Mouse (Mus musculus): ENCODE measurements around the gene Slc20a1. TPM values are rescaled to one million over a fixed set of nuclear protein-coding genes. Genes with fewer than 3 reads are reported as not detected.
A peak's percentile ranks its signal among the peaks of the same experiment; 100 is the strongest.

Slc20a1 gene
- total RNA-seq, 1 experiment, result 309 TPM

GRCm38 (mm10) chr2:129178182-129178908 lies 20.2 kb upstream of the Slc20a1 start:
- Histone ChIP-seq H3K9me3 (ENCODE audit: control insufficient read depth, insufficient read depth, low read depth, low read length) (no peaks in the 10 kb centered on the region), H3K36me3 (ENCODE audit: control insufficient read depth, insufficient read depth, low read length, poor library complexity, severe bottlenecking) (no peaks in the 10 kb centered on the region), H3K9ac (ENCODE audit: insufficient read depth, low read depth, low read length, poor library complexity, severe bottlenecking) (peak overlapping the region; percentile 57), H3K27ac (ENCODE audit: insufficient read depth, low read depth, low read length, poor library complexity, severe bottlenecking) (peak overlapping the region; percentile 99), H3K4me3 (ENCODE audit: insufficient read depth in 1 of 2, low read depth in 1 of 2, low read length in 2 of 2, poor library complexity in 1 of 2, severe bottlenecking in 1 of 2) (peak overlapping the region; percentile 27 to 47), H3K4me1 (ENCODE audit: control insufficient read depth in 2 of 2, insufficient read depth in 2 of 2, low read length in 2 of 2, poor library complexity in 1 of 2) (peaks cover 12 to 21% of the 10 kb centered on the region in 2 experiments; a peak in 3 of 4 replicates)
- TF ChIP-seq CHD2 (IDR thresholded peaks at IDR 0.05; ENCODE audit: low read depth, low read length) (peak; percentile 64; the same call in 1 of the 2 replicates), ZC3H11A (IDR thresholded peaks at IDR 0.05; ENCODE audit: borderline replicate concordance, low read depth, low read length) (no peak), MAFK (IDR thresholded peaks at IDR 0.05; ENCODE audit: insufficient read depth, low read depth, low read length) (no peak)
- DNase-seq (ENCODE audit: low read depth, low spot score), result peak; percentile 72
- in situ Hi-C loops (cut with MboI; ENCODE audit: low sequenced_read_pairs in 2 of 2, unreplicated experiment in 2 of 2), result loop anchor here in 1 of 2 experiments (10.0 kb wide), 1 partner anchor 76 kb away; no protein-coding TSS in a partner anchor

- no peak for DNase-seq (ENCODE audit: low read depth, low spot score)
- in situ Hi-C loops (cut with MboI; ENCODE audit: low sequenced_read_pairs in 2 of 2, unreplicated experiment in 2 of 2), result loop anchor here in 1 of 2 experiments (10.0 kb wide), 1 partner anchor 75 kb away; no protein-coding TSS in a partner anchor
- TF ChIP-seq ZNF384 (IDR thresholded peaks at IDR 0.05; ENCODE audit: low read depth, low read length), result no peak
- no peak for TF ChIP-seq HCFC1 (IDR thresholded peaks at IDR 0.05; ENCODE audit: borderline replicate concordance, insufficient read depth, low read length)
- no peak for TF ChIP-seq ZC3H11A (IDR thresholded peaks at IDR 0.05; ENCODE audit: borderline replicate concordance, low read depth, low read length)
- no peak for TF ChIP-seq MAFK (IDR thresholded peaks at IDR 0.05; ENCODE audit: insufficient read depth, low read depth, low read length)
- no peak for TF ChIP-seq CHD2 (IDR thresholded peaks at IDR 0.05; ENCODE audit: low read depth, low read length)
- Histone ChIP-seq H3K36me3 (ENCODE audit: control insufficient read depth, insufficient read depth, low read length, poor library complexity, severe bottlenecking) (no peaks in the 10 kb centered on the region), H3K27ac (ENCODE audit: insufficient read depth, low read depth, low read length, poor library complexity, severe bottlenecking) (peak overlapping the region; percentile 63; the same call in 1 of the 2 replicates), H3K9ac (ENCODE audit: insufficient read depth, low read depth, low read length, poor library complexity, severe bottlenecking) (no peak overlapping the region), H3K4me3 (ENCODE audit: insufficient read depth in 1 of 2, low read depth in 1 of 2, low read length in 2 of 2, poor library complexity in 1 of 2, severe bottlenecking in 1 of 2) (no peak overlapping the region), H3K4me1 (ENCODE audit: control insufficient read depth in 2 of 2, insufficient read depth in 2 of 2, low read length in 2 of 2, poor library complexity in 1 of 2) (peaks cover 12 to 19% of the 10 kb centered on the region in 2 experiments; a peak in 3 of 4 replicates), H3K9me3 (ENCODE audit: control insufficient read depth, insufficient read depth, low read depth, low read length) (no peaks in the 10 kb centered on the region)
Measured at GRCm38 (mm10) chr2:129179946-129180853, 18.4 kb upstream of the Slc20a1 start.

GRCm38 (mm10) chr2:129181509-129181908 lies 17.1 kb upstream of the Slc20a1 start:
- no peak overlapping the region for H3K9ac ChIP-seq (ENCODE audit: insufficient read depth, low read depth, low read length, poor library complexity, severe bottlenecking)
- in situ Hi-C loops (cut with MboI; ENCODE audit: low sequenced_read_pairs in 2 of 2, unreplicated experiment in 2 of 2), result no loop called here
- TF ChIP-seq HCFC1 (IDR thresholded peaks at IDR 0.05; ENCODE audit: borderline replicate concordance, insufficient read depth, low read length) (no peak), ZNF384 (IDR thresholded peaks at IDR 0.05; ENCODE audit: low read depth, low read length) (no peak), CHD2 (IDR thresholded peaks at IDR 0.05; ENCODE audit: low read depth, low read length) (no peak)
- DNase-seq (ENCODE audit: low read depth, low spot score), result no peak
- H3K9me3 ChIP-seq (ENCODE audit: control insufficient read depth, insufficient read depth, low read depth, low read length), result no peaks in the 10 kb centered on the region
- H3K4me3 ChIP-seq (ENCODE audit: insufficient read depth in 1 of 2, low read depth in 1 of 2, low read length in 2 of 2, poor library complexity in 1 of 2, severe bottlenecking in 1 of 2), result no peak overlapping the region
- H3K27ac ChIP-seq (ENCODE audit: insufficient read depth, low read depth, low read length, poor library complexity, severe bottlenecking), result no peak overlapping the region; the same call in 1 of the 2 replicates
- H3K36me3 ChIP-seq (ENCODE audit: control insufficient read depth, insufficient read depth, low read length, poor library complexity, severe bottlenecking), result no peaks in the 10 kb centered on the region
- H3K4me1 ChIP-seq (ENCODE audit: control insufficient read depth in 2 of 2, insufficient read depth in 2 of 2, low read length in 2 of 2, poor library complexity in 1 of 2), result peaks cover 12 to 17% of the 10 kb centered on the region in 2 experiments; a peak in 3 of 4 replicates

GRCm38 (mm10) chr2:129182412-129182811 lies 16.2 kb upstream of the Slc20a1 start:
- in situ Hi-C loops (cut with MboI; ENCODE audit: low sequenced_read_pairs in 2 of 2, unreplicated experiment in 2 of 2), result no loop called here
- no peak overlapping the region for H3K27ac ChIP-seq (ENCODE audit: insufficient read depth, low read depth, low read length, poor library complexity, severe bottlenecking)

More at GRCm38 (mm10) chr2:129182412-129182811, 16.2 kb upstream of the Slc20a1 start:
- Histone ChIP-seq H3K4me3 (ENCODE audit: insufficient read depth in 1 of 2, low read depth in 1 of 2, low read length in 2 of 2, poor library complexity in 1 of 2, severe bottlenecking in 1 of 2) (no peak overlapping the region), H3K9ac (ENCODE audit: insufficient read depth, low read depth, low read length, poor library complexity, severe bottlenecking) (no peak overlapping the region), H3K9me3 (ENCODE audit: control insufficient read depth, insufficient read depth, low read depth, low read length) (no peaks in the 10 kb centered on the region), H3K4me1 (ENCODE audit: control insufficient read depth in 2 of 2, insufficient read depth in 2 of 2, low read length in 2 of 2, poor library complexity in 1 of 2) (peaks cover 8 to 14% of the 10 kb centered on the region in 2 experiments; a peak in 3 of 4 replicates), H3K36me3 (ENCODE audit: control insufficient read depth, insufficient read depth, low read length, poor library complexity, severe bottlenecking) (no peaks in the 10 kb centered on the region)
- DNase-seq (ENCODE audit: low read depth, low spot score), result no peak
- no peak for TF ChIP-seq ZC3H11A (IDR thresholded peaks at IDR 0.05; ENCODE audit: borderline replicate concordance, low read depth, low read length)
- no peak for TF ChIP-seq MAFK (IDR thresholded peaks at IDR 0.05; ENCODE audit: insufficient read depth, low read depth, low read length)
- TF ChIP-seq ZNF384 (IDR thresholded peaks at IDR 0.05; ENCODE audit: low read depth, low read length), result no peak
- TF ChIP-seq HCFC1 (IDR thresholded peaks at IDR 0.05; ENCODE audit: borderline replicate concordance, insufficient read depth, low read length), result no peak
- TF ChIP-seq CHD2 (IDR thresholded peaks at IDR 0.05; ENCODE audit: low read depth, low read length), result no peak

Data from ES-E14 (cell line).